Mouse (Mus musculus) bone marrow, adult 2 months (tissue): ENCODE data around the gene Lhx1. TPM values are rescaled to one million over a fixed set of nuclear protein-coding genes. Genes with fewer than 3 reads are reported as not detected.

Experiments used
- H3K27ac ChIP-seq: fragments of 200-500 bp; 2 replicates; pipeline ENCODE4 v1.5.1; 2012; ENCODE audit warnings: low read depth, mild to moderate bottlenecking, control low read depth, inconsistent platforms, low read length; ENCODE audit not compliant: control insufficient read depth, poor library complexity, insufficient read depth
- H3K4me1 ChIP-seq: fragments of 200-500 bp; 2 replicates; pipeline ENCODE4 v1.6.1; 2011; ENCODE audit warnings: low read length; ENCODE audit not compliant: control insufficient read depth, insufficient read depth
- H3K4me3 ChIP-seq: fragments of 200-500 bp; replicated peaks from 2 replicates; pipeline ENCODE3; 2011; ENCODE audit warnings: mild to moderate bottlenecking, low read depth, low read length, control low read depth; ENCODE audit not compliant: control insufficient read depth
- CTCF ChIP-seq: fragments of 200-500 bp; IDR thresholded peaks from 2 replicates; pipeline ENCODE4 v1.5.1; 2011; ENCODE audit warnings: low read length, control low read depth; ENCODE audit not compliant: control insufficient read depth, insufficient read depth
- POLR2A ChIP-seq: fragments of 200-500 bp; IDR thresholded peaks from 2 replicates; pipeline ENCODE4 v1.6.1; 2011; ENCODE audit warnings: low read depth, mild to moderate bottlenecking, control low read depth, low read length, borderline replicate concordance; ENCODE audit not compliant: control insufficient read depth
- WGBS: fragments of 180-500 bp; shearing (Covaris S2); methylation state at CpG from one replicate; pipeline ENCODE4 v1.1.7; 2018; 5-methylcytosine and 5-hydroxymethylcytosine counted together
- polyA plus RNA-seq: library from polyadenylated mRNA; stranded (reverse); fragments of >200 nt; gene quantifications from 2 replicates; pipeline ENCODE4 v1.2.4, GENCODE M21; 2011; ENCODE audit warnings: low replicate concordance; ENCODE audit not compliant: missing spikeins, insufficient read depth, insufficient read length

The Lhx1 gene
- polyA plus RNA-seq, 1 experiment: not detected

GRCm38 (mm10) chr11:84480451-84480850, 44.9 kb downstream of the Lhx1 start:
- no peak overlapping the region for H3K27ac ChIP-seq
- H3K4me1 ChIP-seq: no peaks in the 10 kb centered on the region
- no peak for TF ChIP-seq CTCF
- TF ChIP-seq POLR2A: no peak
- 85% methylated on average over 3 of the region's 3 CpGs for WGBS
- H3K4me3 ChIP-seq: no peak overlapping the region

GRCm38 (mm10) chr11:84476641-84477040, 48.7 kb downstream of the Lhx1 start:
- no peaks in the 10 kb centered on the region for H3K4me1 ChIP-seq
- no peak overlapping the region for H3K4me3 ChIP-seq
- H3K27ac ChIP-seq: no peak overlapping the region
- TF ChIP-seq POLR2A (no peak), CTCF (no peak)
- 41% methylated on average over 2 of the region's 2 CpGs for WGBS

- 79% methylated on average over 4 of the region's 4 CpGs for WGBS
- TF ChIP-seq POLR2A (no peak), CTCF (no peak)
- H3K4me3 ChIP-seq: no peak overlapping the region
- H3K4me1 ChIP-seq: no peaks in the 10 kb centered on the region
- no peak overlapping the region for H3K27ac ChIP-seq
Measured at GRCm38 (mm10) chr11:84475991-84476390, 49.3 kb downstream of the Lhx1 start.

GRCm38 (mm10) chr11:84473093-84473667, 52.2 kb downstream of the Lhx1 start:
- H3K27ac ChIP-seq: no peak overlapping the region
- 73% methylated on average over 4 of the region's 4 CpGs for WGBS
- TF ChIP-seq POLR2A (no peak), CTCF (no peak)
- no peak overlapping the region for H3K4me3 ChIP-seq
- H3K4me1 ChIP-seq: no peaks in the 10 kb centered on the region

Other genes starting within 250 kb of the Lhx1 start
- 16.7 and 26.2 TPM in 2 replicates for gene Aatf, start 12.0 kb downstream of the Lhx1 start, polyA plus RNA-seq